Mouse (Mus musculus) small intestine, adult 2 months (tissue): ENCODE results near the gene Dennd1a.

Experiments used
- CTCF ChIP-seq: fragments of 200-500 bp; IDR thresholded peaks from 2 replicates; pipeline ENCODE4 v1.5.1; 2012; ENCODE audit warnings: low read depth, mild to moderate bottlenecking, control low read depth, inconsistent platforms, low read length, moderate library complexity, mixed read lengths; ENCODE audit not compliant: insufficient replicate concordance, insufficient read length; ENCODE audit errors: extremely low read depth
- POLR2A ChIP-seq: fragments of 200-500 bp; IDR thresholded peaks from 2 replicates; pipeline ENCODE4 v1.6.1; 2012; ENCODE audit warnings: low read depth, mild to moderate bottlenecking, control low read depth, inconsistent platforms, low read length, moderate library complexity

DNA sequence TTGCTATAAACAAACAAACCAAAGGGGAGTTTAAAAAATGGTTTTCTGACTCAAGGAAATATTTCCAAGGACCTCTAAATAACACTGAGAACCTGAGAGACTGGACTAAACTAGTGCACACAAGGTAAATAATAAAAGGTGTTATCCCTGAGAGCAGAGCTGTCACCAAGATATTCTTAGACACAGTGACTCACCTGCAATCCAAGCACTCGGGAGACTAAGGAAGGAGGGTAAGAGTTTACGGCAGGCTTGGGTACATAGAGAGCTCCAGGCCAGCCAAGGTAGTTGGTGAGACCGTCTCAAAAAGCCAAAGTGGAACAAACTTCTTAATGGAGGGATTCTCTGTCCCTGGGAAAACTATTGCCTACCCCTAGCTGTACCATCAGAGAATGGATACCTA is 118.6 kb downstream of the Dennd1a start:
- no peak for TF ChIP-seq CTCF
- no peak for TF ChIP-seq POLR2A
